Mouse (Mus musculus) testis, adult 10 weeks (tissue): ENCODE measurements around the gene Eif4enif1. TPM values are rescaled to one million over a fixed set of nuclear protein-coding genes. Genes with fewer than 3 reads are reported as not detected.

Experiments used
- polyA plus RNA-seq: library from polyadenylated mRNA; stranded (reverse); fragments of 350-450 nt; fragmentation: Illumina TruSeq; extraction: RNeasy Lipid Tissue Mini Kit (QIAGEN cat#74804); gene quantifications from one replicate; pipeline ENCODE4 v1.2.3, GENCODE M21; 2014; ENCODE audit warnings: low read depth, low replicate concordance

Gene Eif4enif1
- polyA plus RNA-seq, result 89.4 TPM

GRCm38 (mm10) chr11:3202231-3202701 is at the start of gene Eif4enif1:
Gene Eif4enif1 (plus strand): TSS chr11:3202392.

GRCm38 (mm10) chr11:3193363-3193762 is 8.8 kb upstream of the Eif4enif1 start, which contains the start of gene Sfi1:
Gene Sfi1 (minus strand): TSS chr11:3193463.

GRCm38 (mm10) chr11:3266079-3266685 is 64.0 kb downstream of the Eif4enif1 start, which contains the start of gene Drg1:
Gene Drg1 (minus strand): TSS chr11:3266415.

GRCm38 (mm10) chr11:3288521-3289301 is 86.5 kb downstream of the Eif4enif1 start, which contains the start of gene Patz1:
Gene Patz1 (plus strand): TSS chr11:3288874.

Other genes starting within 250 kb of the Eif4enif1 start
- gene Sfi1, start 8.9 kb upstream of the Eif4enif1 start, polyA plus RNA-seq, result 9.2 TPM
- 305 TPM for gene Drg1, start 64.0 kb downstream of the Eif4enif1 start, polyA plus RNA-seq
- 3.3 TPM for gene Patz1, start 86.5 kb downstream of the Eif4enif1 start, polyA plus RNA-seq
- 24.1 TPM for gene Pik3ip1, start 128.0 kb downstream of the Eif4enif1 start, polyA plus RNA-seq
- gene Limk2, start 206.8 kb downstream of the Eif4enif1 start, polyA plus RNA-seq, result 5.1 TPM
- 26.3 TPM for gene Rnf185, start 250.0 kb downstream of the Eif4enif1 start, polyA plus RNA-seq